Mouse (Mus musculus): ENCODE measurements around the gene Syngr3.

DNA sequence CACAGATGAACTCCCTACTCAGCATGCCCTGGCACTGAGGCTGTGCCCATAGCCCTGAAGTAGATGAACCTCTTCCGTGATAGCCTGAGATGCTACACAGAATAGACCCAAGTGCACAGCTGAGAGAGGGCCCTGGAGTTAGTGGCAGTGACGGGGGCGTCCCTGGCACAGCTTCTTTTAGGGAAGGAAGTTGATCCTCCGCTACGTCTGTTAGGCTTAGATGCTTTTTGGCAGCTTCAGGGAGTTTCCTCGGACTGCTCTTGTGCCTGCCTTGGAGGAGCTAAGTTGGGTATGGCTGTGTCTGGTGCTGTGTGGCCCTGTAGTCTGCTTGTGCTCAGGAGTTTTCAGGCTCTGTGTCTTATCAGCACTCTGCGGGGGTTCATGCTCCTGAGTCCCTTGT, 15.5 kb downstream of the Syngr3 start:
- TF ChIP-seq CTCF (IDR thresholded peaks at IDR 0.05; ENCODE audit: low read depth, low read length), result no peak
- no peak for TF ChIP-seq POLR2A (IDR thresholded peaks at IDR 0.05; ENCODE audit: borderline replicate concordance, low read depth, low read length)
